Mouse (Mus musculus): ENCODE data around the gene Rps6ka1.

DNA sequence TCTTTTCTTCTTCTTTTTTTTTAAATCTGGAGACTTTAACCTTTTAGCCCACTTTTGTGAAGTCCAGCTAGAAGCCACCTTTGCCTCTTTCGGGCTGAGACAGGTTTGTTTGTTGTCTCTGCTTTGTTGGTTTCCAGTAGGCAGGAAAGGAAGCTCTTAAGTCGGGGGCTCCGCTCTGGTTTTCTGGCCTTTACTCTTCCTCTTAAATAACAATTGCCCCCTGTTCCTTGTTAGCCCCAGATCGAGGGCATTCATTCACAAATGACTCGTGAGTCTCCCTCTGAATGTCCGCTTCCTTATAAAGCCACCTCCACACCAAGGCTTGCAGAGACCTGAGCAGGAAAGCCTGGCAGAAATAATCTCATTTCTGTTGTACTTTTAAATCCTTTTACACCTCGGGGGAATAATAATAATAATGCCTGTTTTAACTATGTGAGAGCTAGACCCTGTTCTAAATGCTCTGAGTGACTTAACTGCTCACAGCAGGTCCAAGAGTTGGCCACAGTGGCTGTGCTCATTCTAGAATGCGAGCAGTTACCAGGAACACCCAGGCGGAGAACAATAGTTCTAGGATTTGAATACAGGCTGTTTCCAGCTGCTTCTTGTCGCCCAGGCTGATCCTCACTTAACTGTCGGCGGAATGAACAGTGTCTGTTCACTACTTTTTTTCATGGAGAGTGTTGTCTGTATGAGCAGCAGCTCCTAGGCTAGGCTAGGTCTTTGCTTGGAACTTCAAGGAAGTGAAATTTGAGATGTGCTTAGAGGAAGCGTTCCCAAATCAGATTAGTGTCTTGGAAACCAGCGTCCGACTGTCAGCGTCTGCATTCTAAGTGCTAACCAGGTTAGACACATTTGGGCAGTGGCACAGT is 71.7 kb downstream of the Rps6ka1 start:
- TF ChIP-seq CTCF (IDR thresholded peaks at IDR 0.05; ENCODE audit: low read depth) (no peak), EP300 (IDR thresholded peaks at IDR 0.05; ENCODE audit: low read depth) (no peak)

Measured in heart, postnatal 0 days (tissue).